Mouse (Mus musculus): ENCODE data around the gene Ifng.
"Not testable (repeated sequence)": the region's sequence is repeated elsewhere in the genome, so short reads cannot be mapped to it uniquely, and the experiment has no call there.

GRCm38 (mm10) chr10:118472846-118473245, 32.0 kb downstream of the Ifng start:
- TF ChIP-seq CTCF (IDR thresholded peaks at IDR 0.05; ENCODE audit: borderline replicate concordance, insufficient read depth, low read depth, low read length); POLR2A (IDR thresholded peaks at IDR 0.05; ENCODE audit: borderline replicate concordance, insufficient read depth, low read length): not testable (repeated sequence)

Data from cerebellum, adult 2 months (tissue).